Mouse (Mus musculus) gastrocnemius, adult 18-20 months (tissue): Measurements from ENCODE around the gene Cfl1. TPM values are rescaled to one million over a fixed set of nuclear protein-coding genes. Genes with fewer than 3 reads are reported as not detected.
A peak's percentile ranks its signal among the peaks of the same experiment; 100 is the strongest.
"Not testable (repeated sequence)": the region's sequence is repeated elsewhere in the genome, so short reads cannot be mapped to it uniquely, and the experiment has no call there.

Experiments
- DNase-seq: peaks from one replicate; pipeline ENCODE4 v3.0.0; 2021; ENCODE audit warnings: low spot score
- total RNA-seq, 2 experiments: library from RNA; stranded (reverse); gene quantifications; 2 replicates each; pipeline ENCODE4 v1.2.3; 2021

The Cfl1 gene
- total RNA-seq, 2 experiments from 2014 or later = 48.4 to 74.2 TPM

- DNase-seq = peak; percentile 97
Measured at GRCm38 (mm10) chr19:5487768-5488550, 2.3 kb upstream of the Cfl1 start, which contains the start of gene Mus81. Mus81 (minus strand) TSS chr19:5488402.

GRCm38 (mm10) chr19:5488878-5489571, 1.2 kb upstream of the Cfl1 start:
- peak; percentile 98 for DNase-seq

- DNase-seq = not testable (repeated sequence)
Measured at GRCm38 (mm10) chr19:5489721-5490120, 534 bp upstream of the Cfl1 start.

GRCm38 (mm10) chr19:5490898-5491708, 848 bp downstream of the Cfl1 start:
- peak; percentile 90 for DNase-seq

GRCm38 (mm10) chr19:5492641-5493040, 2.4 kb downstream of the Cfl1 start:
- no peak for DNase-seq

GRCm38 (mm10) chr19:5493301-5493721, 3.1 kb downstream of the Cfl1 start:
- not testable (repeated sequence) for DNase-seq

- DNase-seq = no peak
Measured at GRCm38 (mm10) chr19:5494314-5494713, 4.1 kb downstream of the Cfl1 start.

- DNase-seq = no peak
Measured at GRCm38 (mm10) chr19:5495353-5496051, 5.2 kb downstream of the Cfl1 start.

GRCm38 (mm10) chr19:5496052-5496370, 5.8 kb downstream of the Cfl1 start:
- DNase-seq = no peak

GRCm38 (mm10) chr19:5500330-5500875, 10.1 kb downstream of the Cfl1 start:
- DNase-seq = no peak

- no peak for DNase-seq
Measured at GRCm38 (mm10) chr19:5503687-5504086, 13.4 kb downstream of the Cfl1 start, which contains the start of gene 1700020D05Rik. 1700020D05Rik (minus strand) TSS chr19:5503787.

- DNase-seq = peak; percentile 99
Measured at GRCm38 (mm10) chr19:5510031-5511026, 20.1 kb downstream of the Cfl1 start, which contains the start of gene Snx32. Snx32 (minus strand) TSS chr19:5510538.

- DNase-seq = no peak
Measured at GRCm38 (mm10) chr19:5511074-5511632, 20.9 kb downstream of the Cfl1 start.

GRCm38 (mm10) chr19:5512091-5513004, 22.1 kb downstream of the Cfl1 start:
- no peak for DNase-seq

GRCm38 (mm10) chr19:5513005-5513349, 22.7 kb downstream of the Cfl1 start:
- no peak for DNase-seq

GRCm38 (mm10) chr19:5515840-5516777, 25.9 kb downstream of the Cfl1 start:
- DNase-seq = no peak

- DNase-seq = no peak
Measured at GRCm38 (mm10) chr19:5516906-5517505, 26.8 kb downstream of the Cfl1 start.
